Mouse (Mus musculus) hindbrain, embryonic 11.5 days (tissue): ENCODE data around the gene Osbpl10. TPM values are rescaled to one million over a fixed set of nuclear protein-coding genes. Genes with fewer than 3 reads are reported as not detected.
A peak's percentile ranks its signal among the peaks of the same experiment; 100 is the strongest.
"Not testable (repeated sequence)": the region's sequence is repeated elsewhere in the genome, so short reads cannot be mapped to it uniquely, and the experiment has no call there.

Experiments used
- ATAC-seq: fragments of 200-750 bp; cut with Nextera tagmentation; 2 replicates; pipeline ENCODE4 v1.8.0; 2017; ENCODE audit warnings: mild to moderate bottlenecking, moderate TSS enrichment, moderate library complexity; ENCODE audit not compliant: low FRiP score
- DNase-seq: peaks from one replicate; pipeline ENCODE4 v3.0.0-alpha.2; 2015; ENCODE audit warnings: low spot score
- H3K27ac ChIP-seq: fragments of 300-500 bp; sonication (generic); 2 replicates; pipeline ENCODE4 v1.5.1; 2014; ENCODE audit warnings: mild to moderate bottlenecking, low read depth, low read length
- H3K27me3 ChIP-seq: fragments of 300-500 bp; sonication (generic); 2 replicates; pipeline ENCODE4 v1.6.1; 2014; ENCODE audit warnings: mild to moderate bottlenecking, low read length, moderate library complexity, mixed read lengths; ENCODE audit not compliant: control insufficient read depth, insufficient read depth
- H3K36me3 ChIP-seq: fragments of 300-500 bp; sonication (generic); 2 replicates; pipeline ENCODE4 v1.6.1; 2014; ENCODE audit warnings: mild to moderate bottlenecking, low read length, moderate library complexity, mixed read lengths; ENCODE audit not compliant: control insufficient read depth, insufficient read depth
- H3K4me1 ChIP-seq: fragments of 300-500 bp; sonication (generic); replicated peaks from 2 replicates; pipeline ENCODE4 v1.6.1; 2014; ENCODE audit warnings: low read length, mixed read lengths; ENCODE audit not compliant: control insufficient read depth, insufficient read depth
- H3K4me2 ChIP-seq: fragments of 300-500 bp; sonication (generic); replicated peaks from 2 replicates; pipeline ENCODE4 v1.6.1; 2014; ENCODE audit warnings: mild to moderate bottlenecking, low read depth, low read length
- H3K4me3 ChIP-seq: fragments of 300-500 bp; sonication (generic); 2 replicates; pipeline ENCODE4 v1.5.1; 2014; ENCODE audit warnings: low read depth, low read length
- H3K9ac ChIP-seq: fragments of 300-500 bp; sonication (generic); 2 replicates; pipeline ENCODE4 v1.6.1; 2014; ENCODE audit warnings: low read depth, low read length
- H3K9me3 ChIP-seq: fragments of 300-500 bp; sonication (generic); 2 replicates; pipeline ENCODE4 v1.6.1; 2016; ENCODE audit warnings: low read length; ENCODE audit not compliant: control insufficient read depth
- WGBS: fragments of 180-500 bp; shearing (Covaris S2); extraction: QIAGEN DNeasy Blood & Tissue Kit; methylation state at CpG from one replicate; pipeline ENCODE4 v1.1.7; 2014; 5-methylcytosine and 5-hydroxymethylcytosine counted together
- polyA plus RNA-seq: library from polyadenylated mRNA; unstranded; fragments of >200 nt; fragmentation: Nextera tagmentation; extraction: Ambion mirVana; gene quantifications from 2 replicates; pipeline ENCODE4 v1.2.1, GENCODE M21; 2014

Gene Osbpl10
- polyA plus RNA-seq, 1 experiment from 2014 or later = 1.1 TPM

- no peak overlapping the region for H3K27ac ChIP-seq
- H3K27me3 ChIP-seq = no peaks in the 10 kb centered on the region
- no peak overlapping the region for H3K4me3 ChIP-seq
- no peak overlapping the region for H3K9ac ChIP-seq
- H3K4me2 ChIP-seq = no peak overlapping the region
- H3K9me3 ChIP-seq = no peaks in the 10 kb centered on the region
- DNase-seq (no peak), ATAC-seq (no peak)
- 81% methylated on average over 7 of the region's 7 CpGs for WGBS
- no peaks in the 10 kb centered on the region for H3K4me1 ChIP-seq
- H3K36me3 ChIP-seq = no peaks in the 10 kb centered on the region
Measured at GRCm38 (mm10) chr9:115008194-115008593, 29.8 kb downstream of the Osbpl10 start.

DNA sequence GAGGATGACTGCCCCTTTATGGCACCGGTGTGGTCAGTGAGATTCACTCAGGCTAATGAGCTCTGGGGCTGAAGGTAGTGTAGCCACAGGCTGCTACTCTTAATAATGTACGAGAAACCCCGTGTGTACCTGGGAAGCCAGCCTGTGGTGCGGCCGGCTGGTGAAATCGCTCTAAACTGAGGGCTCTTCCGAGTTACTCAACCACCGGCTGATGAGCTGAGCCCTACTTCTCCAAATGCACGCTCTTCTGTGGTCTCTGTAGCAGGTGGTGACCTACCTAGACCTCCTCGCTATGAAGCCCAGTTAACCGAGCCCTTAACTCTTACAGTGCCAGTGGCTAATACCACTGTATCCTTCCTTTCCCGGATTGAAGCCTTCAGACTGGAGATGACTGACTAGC lies 34.0 kb downstream of the Osbpl10 start:
- Histone ChIP-seq H3K27ac (no peak overlapping the region), H3K9ac (no peak overlapping the region), H3K27me3 (no peaks in the 10 kb centered on the region), H3K4me2 (no peak overlapping the region), H3K36me3 (no peaks in the 10 kb centered on the region), H3K4me1 (no peaks in the 10 kb centered on the region), H3K9me3 (no peaks in the 10 kb centered on the region), H3K4me3 (no peak overlapping the region)
- WGBS = 56% methylated on average over 12 of the region's 12 CpGs
- DNase-seq (no peak), ATAC-seq (no peak)

GRCm38 (mm10) chr9:115020141-115020540 lies 41.8 kb downstream of the Osbpl10 start:
- Histone ChIP-seq H3K9me3 (no peaks in the 10 kb centered on the region), H3K4me1 (no peaks in the 10 kb centered on the region), H3K4me3 (no peak overlapping the region), H3K27ac (no peak overlapping the region), H3K36me3 (0 out of 2 replicates have a peak, but pooled peaks cover 2% of the 10 kb centered on the region), H3K9ac (no peak overlapping the region), H3K27me3 (no peaks in the 10 kb centered on the region), H3K4me2 (no peak overlapping the region)
- DNase-seq (no peak), ATAC-seq (no peak)
- 86% methylated on average over 7 of the region's 7 CpGs for WGBS

DNA sequence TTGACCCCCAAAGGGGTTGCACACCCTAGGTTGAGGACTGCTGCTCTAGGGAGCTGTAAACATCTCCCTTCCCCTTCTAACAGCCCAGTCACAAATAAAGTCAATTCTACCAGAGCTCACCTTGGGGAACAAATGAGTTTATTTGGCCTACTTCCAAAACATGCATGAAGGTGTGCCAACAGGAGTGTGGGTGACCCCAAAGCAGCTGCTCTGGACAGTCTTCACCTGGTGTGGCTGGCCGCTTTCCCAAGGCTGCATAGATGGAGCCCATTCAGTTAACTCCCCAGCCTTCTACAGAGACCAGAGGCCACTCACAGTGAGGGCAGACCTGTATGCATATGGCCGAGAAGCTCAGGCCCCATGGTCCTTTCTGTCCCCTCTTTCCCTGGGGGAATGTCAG lies 43.0 kb downstream of the Osbpl10 start:
- no peak for ATAC-seq

DNA sequence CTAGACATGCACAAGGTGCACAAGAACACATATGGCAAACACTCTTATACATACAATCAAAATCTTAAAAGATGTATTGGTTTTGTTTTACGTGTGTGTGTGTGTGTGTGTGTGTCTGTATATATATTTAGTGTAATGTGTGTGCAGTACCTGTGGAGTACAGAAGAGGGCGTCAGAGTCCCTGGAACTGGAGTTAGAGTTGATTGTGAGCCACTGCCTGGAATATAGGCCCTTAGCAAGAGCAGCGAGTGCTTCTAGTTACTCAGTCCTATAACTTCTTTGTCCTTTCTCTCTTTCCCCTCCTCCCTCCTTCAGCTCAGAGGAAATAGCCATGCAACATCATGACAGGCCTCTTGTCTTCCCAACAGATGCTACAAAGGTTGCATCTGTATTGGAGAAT lies 44.8 kb downstream of the Osbpl10 start:
- 84% methylated on average over 3 of the region's 3 CpGs for WGBS
- DNase-seq (no peak), ATAC-seq (no peak)
- Histone ChIP-seq H3K27me3 (no peaks in the 10 kb centered on the region), H3K9me3 (no peaks in the 10 kb centered on the region), H3K4me1 (no peaks in the 10 kb centered on the region), H3K36me3 (0 out of 2 replicates have a peak, but pooled peaks cover 2% of the 10 kb centered on the region), H3K4me2 (no peak overlapping the region), H3K27ac (no peak overlapping the region), H3K9ac (no peak overlapping the region), H3K4me3 (no peak overlapping the region)

More for the DNA sequence above, 43.0 kb downstream of the Osbpl10 start:
- Histone ChIP-seq H3K4me2 (no peak overlapping the region), H3K27me3 (no peaks in the 10 kb centered on the region), H3K36me3 (0 out of 2 replicates have a peak, but pooled peaks cover 2% of the 10 kb centered on the region), H3K9me3 (no peaks in the 10 kb centered on the region), H3K9ac (no peak overlapping the region), H3K27ac (no peak overlapping the region), H3K4me3 (no peak overlapping the region), H3K4me1 (no peaks in the 10 kb centered on the region)
- DNase-seq = no peak
- 87% methylated on average over 2 of the region's 2 CpGs for WGBS

- Histone ChIP-seq H3K27me3 (no peaks in the 10 kb centered on the region), H3K4me3 (no peak overlapping the region), H3K4me1 (no peaks in the 10 kb centered on the region; the same call in 1 of the 2 replicates), H3K4me2 (no peak overlapping the region), H3K9me3 (no peaks in the 10 kb centered on the region), H3K9ac (no peak overlapping the region), H3K27ac (no peak overlapping the region), H3K36me3 (0 out of 2 replicates have a peak, but pooled peaks cover 2% of the 10 kb centered on the region)
- DNase-seq = no peak
- ATAC-seq = no peak
- WGBS = 90% methylated on average over 10 of the region's 10 CpGs
Measured at GRCm38 (mm10) chr9:115023708-115024383, 45.5 kb downstream of the Osbpl10 start.

DNA sequence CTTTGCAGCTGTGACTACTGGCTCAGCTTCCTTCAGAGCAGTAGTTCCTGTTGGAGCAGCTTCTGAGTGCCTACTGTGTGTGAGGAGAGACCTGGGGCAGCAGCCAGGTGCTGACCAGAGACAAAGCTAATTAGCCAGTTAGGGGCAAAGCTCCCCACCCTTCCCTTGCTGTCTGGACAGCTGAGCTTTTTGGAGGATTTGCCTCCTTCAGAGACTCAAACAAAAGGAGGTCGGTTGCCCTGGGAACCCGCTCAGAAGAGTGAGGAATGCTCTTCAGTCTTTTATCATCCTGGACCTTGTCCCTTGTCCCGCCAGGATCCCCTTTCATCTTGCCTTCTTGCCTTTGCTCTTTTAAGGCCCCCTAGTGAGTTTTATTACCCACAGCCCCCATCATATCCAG lies 50.9 kb downstream of the Osbpl10 start:
- ATAC-seq = peak; percentile 84
- Histone ChIP-seq H3K36me3 (no peaks in the 10 kb centered on the region), H3K4me2 (no peak overlapping the region), H3K27me3 (no peaks in the 10 kb centered on the region), H3K9ac (no peak overlapping the region), H3K4me1 (peaks cover 7% of the 10 kb centered on the region), H3K27ac (no peak overlapping the region; the same call in 1 of the 2 replicates), H3K9me3 (no peaks in the 10 kb centered on the region), H3K4me3 (no peak overlapping the region)
- 6% methylated on average over 3 of the region's 3 CpGs for WGBS
- peak; percentile 79 for DNase-seq

- ATAC-seq = no peak
- DNase-seq = no peak
- Histone ChIP-seq H3K9me3 (no peaks in the 10 kb centered on the region), H3K9ac (no peak overlapping the region), H3K27me3 (no peaks in the 10 kb centered on the region), H3K4me3 (no peak overlapping the region), H3K4me1 (peaks cover 7% of the 10 kb centered on the region), H3K27ac (no peak overlapping the region), H3K36me3 (no peaks in the 10 kb centered on the region), H3K4me2 (no peak overlapping the region)
- 42% methylated on average over 4 of the region's 4 CpGs for WGBS
Measured at GRCm38 (mm10) chr9:115030581-115030980, 52.2 kb downstream of the Osbpl10 start.

DNA sequence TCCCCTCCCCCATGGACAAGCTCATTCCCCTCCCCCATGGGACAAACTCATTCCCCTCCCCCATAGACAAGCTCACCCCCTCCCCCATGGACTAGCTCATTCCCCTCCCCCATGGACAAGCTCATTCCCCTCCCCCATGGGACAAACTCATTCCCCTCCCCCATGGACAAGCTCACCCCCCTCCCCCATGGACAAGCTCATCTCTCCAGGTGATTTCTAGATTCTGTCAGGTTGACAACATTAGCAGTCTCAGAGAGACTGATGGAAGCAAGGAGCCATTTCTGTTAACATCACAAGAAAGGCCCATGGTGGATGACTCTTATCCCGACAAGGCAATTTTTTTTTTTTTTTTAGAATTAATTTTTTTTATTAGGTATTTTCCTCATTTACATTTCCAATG lies 52.7 kb downstream of the Osbpl10 start:
- not testable (repeated sequence) for H3K27me3 ChIP-seq, H3K4me3 ChIP-seq, ATAC-seq, H3K9me3 ChIP-seq, H3K9ac ChIP-seq, DNase-seq, H3K4me2 ChIP-seq, H3K4me1 ChIP-seq, H3K27ac ChIP-seq, H3K36me3 ChIP-seq
- WGBS = 97% methylated on average over 1 of the region's 1 CpGs
